Mouse (Mus musculus) lung, embryonic 15.5 days (tissue): ENCODE data around the gene Mrps23. TPM values are rescaled to one million over a fixed set of nuclear protein-coding genes. Genes with fewer than 3 reads are reported as not detected.

Experiments used
- ATAC-seq: fragments of 200-750 bp; cut with Nextera tagmentation; 2 replicates; pipeline ENCODE4 v1.8.0; 2017; ENCODE audit warnings: moderate number of reproducible peaks, borderline replicate concordance; ENCODE audit not compliant: low FRiP score, low TSS enrichment; ENCODE audit errors: extremely low read depth
- H3K27ac ChIP-seq: fragments of 300-500 bp; sonication (generic); 2 replicates; pipeline ENCODE4 v1.5.1; 2015; ENCODE audit warnings: moderate library complexity, mild to moderate bottlenecking, inconsistent platforms
- H3K27me3 ChIP-seq: fragments of 300-500 bp; sonication (generic); 2 replicates; pipeline ENCODE4 v1.6.1; 2015; ENCODE audit warnings: inconsistent platforms
- H3K36me3 ChIP-seq: fragments of 300-500 bp; sonication (generic); 2 replicates; pipeline ENCODE4 v1.6.1; 2015; ENCODE audit warnings: inconsistent platforms
- H3K4me1 ChIP-seq: fragments of 300-500 bp; sonication (generic); 2 replicates; pipeline ENCODE4 v1.6.1; 2015; ENCODE audit warnings: inconsistent platforms
- H3K4me2 ChIP-seq: fragments of 300-500 bp; sonication (generic); 2 replicates; pipeline ENCODE4 v1.6.1; 2015; ENCODE audit warnings: inconsistent platforms, mild to moderate bottlenecking, moderate library complexity
- H3K4me3 ChIP-seq: fragments of 300-500 bp; sonication (generic); 2 replicates; pipeline ENCODE4 v1.5.1; 2015; ENCODE audit warnings: mild to moderate bottlenecking, inconsistent platforms
- H3K9ac ChIP-seq: fragments of 300-500 bp; sonication (generic); 2 replicates; pipeline ENCODE4 v1.6.1; 2015; ENCODE audit warnings: inconsistent platforms
- H3K9me3 ChIP-seq: fragments of 300-500 bp; sonication (generic); 2 replicates; pipeline ENCODE4 v1.6.1; 2016; ENCODE audit warnings: inconsistent platforms
- WGBS: fragments of 180-500 bp; shearing (Covaris S2); methylation state at CpG from one replicate; pipeline ENCODE4 v1.1.7; 2015; 5-methylcytosine and 5-hydroxymethylcytosine counted together
- polyA plus RNA-seq: library from polyadenylated mRNA; unstranded; fragments of >200 nt; fragmentation: Nextera tagmentation; extraction: Ambion mirVana; gene quantifications from 2 replicates; pipeline ENCODE4 v1.2.1, GENCODE M21; 2015

Gene Mrps23
- polyA plus RNA-seq, 1 experiment from 2014 or later, result 57.4 TPM

DNA sequence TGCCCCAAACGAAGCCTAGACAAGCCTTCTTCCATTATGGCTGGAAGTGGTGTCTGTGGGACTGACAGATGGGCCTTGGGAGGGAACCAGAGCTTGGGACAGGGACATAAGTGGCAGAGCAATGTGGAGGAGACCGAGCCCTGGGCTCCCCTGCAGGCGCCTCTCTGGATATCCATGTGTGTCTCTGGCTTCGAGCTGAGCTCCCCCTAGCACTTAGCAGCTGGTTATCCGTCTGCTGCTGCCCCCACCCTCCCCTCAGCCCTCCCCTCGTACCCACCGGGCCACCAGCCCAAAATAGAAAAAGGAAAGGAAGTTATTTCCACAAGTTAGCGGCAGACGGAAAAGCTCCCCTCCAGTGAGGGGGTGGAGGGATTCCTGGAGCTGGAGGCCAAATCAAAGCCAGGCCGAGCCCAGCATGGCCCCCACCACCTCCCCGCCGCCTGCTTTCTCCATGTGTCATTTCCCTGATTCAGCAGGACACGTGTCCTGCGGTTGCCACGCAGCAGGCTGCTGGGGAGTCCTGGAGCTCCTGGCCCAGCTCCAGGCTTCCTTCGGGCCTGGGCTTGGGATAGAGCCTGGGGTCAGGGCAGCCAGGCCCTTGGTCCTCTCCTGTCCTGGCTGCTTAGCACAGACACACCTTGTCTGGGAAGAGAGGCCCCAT, 23.1 kb upstream of the Mrps23 start:
- no peak overlapping the region for H3K9ac ChIP-seq
- WGBS, result 7% methylated on average over 16 of the region's 16 CpGs

DNA sequence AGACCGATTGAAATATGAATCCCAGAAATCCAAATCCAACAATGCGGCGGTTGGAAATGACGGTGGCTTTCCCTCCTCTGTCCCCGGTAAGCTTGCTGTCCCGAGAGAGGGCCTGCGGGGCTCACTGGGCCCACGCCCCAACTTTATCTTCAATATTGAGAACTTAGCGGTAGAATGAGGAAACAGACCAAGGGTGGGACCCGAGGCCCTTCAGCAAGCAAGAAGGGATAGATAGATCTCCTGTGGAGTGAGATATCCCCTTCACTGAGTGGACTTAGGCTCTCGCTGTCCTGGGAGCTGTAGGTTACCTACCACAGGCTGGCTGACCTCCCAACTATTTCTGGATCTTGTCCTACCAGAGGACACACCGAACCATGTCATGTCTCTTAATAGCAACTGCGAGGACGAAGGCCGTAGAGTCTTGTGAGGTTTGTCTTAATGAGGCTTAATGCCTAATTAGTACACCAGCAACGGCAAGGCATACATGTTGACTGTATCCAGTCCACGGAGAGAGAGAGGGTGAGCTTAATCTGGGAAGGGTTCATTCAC, 19.5 kb upstream of the Mrps23 start:
- H3K9ac ChIP-seq, result no peak overlapping the region
- H3K4me2 ChIP-seq, result no peak overlapping the region
- H3K9me3 ChIP-seq, result no peaks in the 10 kb centered on the region
- no peak overlapping the region for H3K4me3 ChIP-seq
- 88% methylated on average over 17 of the region's 17 CpGs for WGBS
- H3K27ac ChIP-seq, result no peak overlapping the region
- no peak for ATAC-seq
- 0 out of 2 replicates have a peak, but pooled peaks cover 3% of the 10 kb centered on the region for H3K36me3 ChIP-seq
- no peaks in the 10 kb centered on the region for H3K27me3 ChIP-seq
- H3K4me1 ChIP-seq, result peaks cover 42% of the 10 kb centered on the region

More for the DNA sequence above, 23.1 kb upstream of the Mrps23 start:
- peak; percentile 92 for ATAC-seq
- Histone ChIP-seq H3K36me3 (0 out of 2 replicates have a peak, but pooled peaks cover 3% of the 10 kb centered on the region), H3K27ac (peak overlapping the region; percentile 91), H3K27me3 (no peaks in the 10 kb centered on the region), H3K9me3 (no peaks in the 10 kb centered on the region), H3K4me2 (peak overlapping the region; percentile 17), H3K4me3 (no peak overlapping the region), H3K4me1 (peaks cover 25% of the 10 kb centered on the region)

DNA sequence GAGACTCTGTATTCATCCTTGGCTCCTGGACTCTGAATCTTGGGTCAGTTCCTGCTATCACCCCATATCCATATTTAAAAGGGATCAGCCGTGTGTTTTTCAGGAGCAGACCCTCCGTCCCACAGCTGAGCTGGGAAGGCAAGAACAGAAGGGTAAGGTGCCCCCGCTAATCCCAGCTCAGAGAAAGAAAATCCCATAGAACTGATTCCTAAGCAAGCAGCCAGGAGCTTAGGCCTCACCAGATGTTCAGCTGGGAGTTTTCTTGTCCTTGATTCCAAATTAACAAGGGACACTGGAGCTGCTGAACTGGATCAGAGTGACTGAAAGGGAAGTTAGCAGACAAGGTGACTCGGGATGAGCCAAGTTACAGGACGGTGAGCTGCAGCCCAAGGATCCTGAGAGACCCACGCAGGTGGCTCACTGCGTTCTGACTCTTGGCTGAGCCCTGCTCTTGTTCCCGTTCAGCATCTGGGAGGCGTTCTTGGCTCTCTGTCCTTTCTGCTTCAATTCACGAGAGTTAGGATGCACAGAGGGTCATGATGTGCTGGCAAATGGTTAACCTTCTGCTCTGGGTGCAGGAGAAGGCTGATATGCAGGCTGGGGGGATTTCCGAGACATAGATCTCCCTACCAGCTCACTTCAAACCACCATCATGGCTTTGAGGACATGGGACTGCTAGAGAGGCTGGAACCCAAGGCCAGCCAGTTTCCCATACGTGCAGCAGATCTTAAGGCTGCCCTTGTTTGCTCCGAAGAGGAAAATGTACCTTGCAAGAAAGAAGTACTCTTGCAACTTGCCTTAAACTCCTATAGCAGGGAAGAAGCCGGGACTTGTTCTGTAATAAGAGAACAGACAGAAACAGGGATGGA, 17.9 kb upstream of the Mrps23 start:
- 0 out of 2 replicates have a peak overlapping the region, but pooled peaks have one; percentile 67 for H3K27ac ChIP-seq
- peaks cover 5% of the 10 kb centered on the region; the same call in 1 of the 2 replicates for H3K27me3 ChIP-seq
- no peak overlapping the region for H3K4me3 ChIP-seq
- WGBS, result 76% methylated on average over 14 of the region's 14 CpGs
- no peaks in the 10 kb centered on the region for H3K9me3 ChIP-seq
- H3K9ac ChIP-seq, result no peak overlapping the region
- no peak overlapping the region for H3K4me2 ChIP-seq
- no peak for ATAC-seq
- 0 out of 2 replicates have a peak, but pooled peaks cover 3% of the 10 kb centered on the region for H3K36me3 ChIP-seq
- H3K4me1 ChIP-seq, result peaks cover 26% of the 10 kb centered on the region

DNA sequence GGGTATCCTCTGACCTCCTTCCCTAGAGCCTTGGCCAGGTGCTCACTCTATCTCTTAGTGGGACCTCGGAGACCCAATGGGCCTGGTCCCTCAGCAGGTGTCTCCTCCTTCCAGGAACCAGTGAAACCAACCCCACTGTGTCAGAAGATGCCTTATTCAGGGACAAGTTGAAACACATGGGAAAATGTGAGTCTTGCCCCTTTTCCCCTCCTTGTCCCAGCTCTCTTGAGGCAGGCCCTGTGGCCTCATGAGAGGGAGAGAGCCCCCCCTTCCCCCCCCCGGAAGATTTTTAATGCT, 17.3 kb upstream of the Mrps23 start:
- Histone ChIP-seq H3K9me3 (no peaks in the 10 kb centered on the region), H3K9ac (0 out of 2 replicates have a peak overlapping the region, but pooled peaks have one; percentile 21), H3K4me3 (no peak overlapping the region), H3K4me2 (peak overlapping the region; percentile 52), H3K27me3 (peaks cover 11% of the 10 kb centered on the region), H3K4me1 (peaks cover 20% of the 10 kb centered on the region), H3K36me3 (0 out of 2 replicates have a peak, but pooled peaks cover 3% of the 10 kb centered on the region), H3K27ac (peak overlapping the region; percentile 67)
- 30% methylated on average over 2 of the region's 2 CpGs for WGBS
- ATAC-seq, result no peak

DNA sequence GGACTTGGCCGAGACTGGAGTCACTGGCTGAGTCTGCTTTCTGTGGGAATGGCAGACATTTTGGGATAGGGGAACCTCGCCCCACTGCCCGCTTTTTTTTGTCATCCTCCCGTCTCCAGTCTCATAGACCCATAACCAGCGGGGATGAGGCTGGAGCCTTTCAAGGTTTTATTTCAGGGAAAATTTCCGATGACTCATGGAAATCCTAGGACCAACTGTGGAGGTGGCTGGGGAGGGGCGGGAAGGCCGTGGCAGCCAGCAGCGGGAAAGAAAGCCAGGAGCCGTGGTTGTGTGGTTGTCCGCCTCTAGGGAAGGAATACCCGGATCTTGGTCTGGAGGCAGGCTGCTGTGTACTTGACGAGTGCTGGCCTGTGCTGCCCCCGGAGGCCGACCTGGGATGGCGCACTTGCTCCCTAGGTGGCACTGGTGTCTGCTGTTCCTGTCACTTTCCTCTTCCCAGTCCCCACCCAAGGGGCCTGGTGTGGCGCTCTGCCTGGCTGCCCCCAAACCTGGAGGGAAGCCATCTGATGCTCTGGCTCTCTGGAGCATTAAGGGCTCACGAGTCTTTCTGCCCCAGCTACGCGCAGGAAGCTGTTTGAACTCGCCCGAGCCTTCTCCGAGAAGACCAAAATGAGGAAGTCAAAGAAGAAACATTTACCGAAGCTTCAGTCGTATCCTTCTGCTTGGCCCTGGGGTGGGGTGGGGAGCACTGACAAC, 16.6 kb upstream of the Mrps23 start:
- ATAC-seq, result peak; percentile 92
- 9% methylated on average over 25 of the region's 25 CpGs for WGBS
- Histone ChIP-seq H3K4me2 (peak overlapping the region; percentile 52), H3K36me3 (0 out of 2 replicates have a peak, but pooled peaks cover 3% of the 10 kb centered on the region), H3K27me3 (peaks cover 18% of the 10 kb centered on the region), H3K4me1 (peaks cover 23% of the 10 kb centered on the region), H3K4me3 (peak overlapping the region; percentile 17), H3K9ac (peak overlapping the region; percentile 21; the same call in 1 of the 2 replicates), H3K9me3 (no peaks in the 10 kb centered on the region), H3K27ac (peak overlapping the region; percentile 67)

DNA sequence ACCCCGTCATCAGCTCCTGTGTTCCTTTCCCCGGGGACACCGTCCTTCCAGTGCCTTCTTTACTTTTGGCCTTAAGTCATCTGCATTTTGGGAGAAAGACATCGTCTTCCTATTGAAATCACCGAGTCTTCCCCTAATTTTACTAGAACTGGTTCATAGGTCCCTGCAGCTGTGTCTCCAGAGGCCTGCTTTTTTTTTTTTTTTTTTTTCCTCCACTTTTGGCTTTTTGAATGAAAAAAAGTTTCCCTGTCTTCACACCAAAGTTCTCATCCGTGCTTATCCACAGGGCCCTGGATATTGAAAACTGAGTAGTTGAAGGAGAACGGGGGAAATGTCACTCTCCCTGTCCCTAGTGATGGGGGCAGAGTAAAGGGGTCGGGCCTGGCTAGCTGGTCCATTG, 16.0 kb upstream of the Mrps23 start:
- H3K9ac ChIP-seq, result no peak overlapping the region
- H3K4me3 ChIP-seq, result no peak overlapping the region
- peaks cover 27% of the 10 kb centered on the region for H3K4me1 ChIP-seq
- no peak for ATAC-seq
- peak overlapping the region; percentile 52; the same call in 1 of the 2 replicates for H3K4me2 ChIP-seq
- WGBS, result 56% methylated on average over 8 of the region's 8 CpGs
- H3K9me3 ChIP-seq, result no peaks in the 10 kb centered on the region
- H3K36me3 ChIP-seq, result 0 out of 2 replicates have a peak, but pooled peaks cover 3% of the 10 kb centered on the region
- H3K27ac ChIP-seq, result no peak overlapping the region
- peaks cover 24% of the 10 kb centered on the region for H3K27me3 ChIP-seq

DNA sequence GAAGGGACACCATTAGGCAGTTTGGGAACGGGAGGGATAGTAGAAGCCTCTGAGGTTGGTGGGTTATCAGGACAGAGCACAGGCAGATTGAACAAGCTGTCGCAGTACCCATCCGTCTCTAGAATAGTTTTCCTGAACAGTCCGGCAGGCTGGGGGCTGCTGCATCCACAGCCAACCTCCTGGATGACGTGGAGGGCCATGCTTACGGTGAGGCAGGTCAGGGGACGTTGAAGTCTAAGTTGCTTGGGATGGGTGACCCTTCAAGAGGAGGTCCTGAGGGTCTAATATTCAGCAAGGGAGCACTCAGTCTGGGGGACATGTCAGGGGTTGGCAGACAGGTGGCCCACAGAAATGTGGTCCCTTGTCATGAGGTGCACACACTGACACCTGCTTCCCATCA, 15.6 kb upstream of the Mrps23 start:
- no peak overlapping the region for H3K9ac ChIP-seq

DNA sequence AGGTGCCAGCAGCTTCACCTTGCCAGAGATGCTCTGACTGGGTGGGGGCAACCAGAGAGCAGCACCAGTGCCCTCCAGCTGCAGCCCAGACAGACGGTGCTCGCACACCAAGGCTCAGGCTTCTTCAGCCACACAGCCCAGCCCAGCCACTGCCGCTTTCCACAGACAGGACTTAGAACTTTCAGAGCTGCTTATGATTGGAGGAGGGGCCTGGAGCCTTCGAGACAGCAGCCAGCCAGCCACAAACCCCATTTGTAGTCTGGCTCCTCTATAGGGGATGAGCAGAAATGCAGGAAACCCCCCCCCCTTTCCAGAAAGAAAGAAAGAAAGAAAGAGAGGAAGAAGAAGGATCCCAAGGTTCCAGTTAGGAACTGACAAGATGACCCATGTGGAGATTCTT, 11.6 kb upstream of the Mrps23 start:
- peak; percentile 46; the same call in 1 of the 2 replicates for ATAC-seq
- Histone ChIP-seq H3K4me3 (no peak overlapping the region), H3K27me3 (peaks cover 41% of the 10 kb centered on the region), H3K9ac (no peak overlapping the region), H3K4me2 (0 out of 2 replicates have a peak overlapping the region, but pooled peaks have one; percentile 7), H3K9me3 (no peaks in the 10 kb centered on the region), H3K4me1 (peaks cover 37% of the 10 kb centered on the region), H3K27ac (no peak overlapping the region), H3K36me3 (no peaks in the 10 kb centered on the region)
- 13% methylated on average over 4 of the region's 4 CpGs for WGBS

More for the DNA sequence above, 15.6 kb upstream of the Mrps23 start:
- H3K9me3 ChIP-seq, result no peaks in the 10 kb centered on the region
- ATAC-seq, result no peak
- H3K4me3 ChIP-seq, result no peak overlapping the region
- H3K4me1 ChIP-seq, result peaks cover 31% of the 10 kb centered on the region
- no peak overlapping the region for H3K27ac ChIP-seq
- 0 out of 2 replicates have a peak, but pooled peaks cover 3% of the 10 kb centered on the region for H3K36me3 ChIP-seq
- 86% methylated on average over 7 of the region's 7 CpGs for WGBS
- H3K27me3 ChIP-seq, result peaks cover 28% of the 10 kb centered on the region
- no peak overlapping the region for H3K4me2 ChIP-seq

DNA sequence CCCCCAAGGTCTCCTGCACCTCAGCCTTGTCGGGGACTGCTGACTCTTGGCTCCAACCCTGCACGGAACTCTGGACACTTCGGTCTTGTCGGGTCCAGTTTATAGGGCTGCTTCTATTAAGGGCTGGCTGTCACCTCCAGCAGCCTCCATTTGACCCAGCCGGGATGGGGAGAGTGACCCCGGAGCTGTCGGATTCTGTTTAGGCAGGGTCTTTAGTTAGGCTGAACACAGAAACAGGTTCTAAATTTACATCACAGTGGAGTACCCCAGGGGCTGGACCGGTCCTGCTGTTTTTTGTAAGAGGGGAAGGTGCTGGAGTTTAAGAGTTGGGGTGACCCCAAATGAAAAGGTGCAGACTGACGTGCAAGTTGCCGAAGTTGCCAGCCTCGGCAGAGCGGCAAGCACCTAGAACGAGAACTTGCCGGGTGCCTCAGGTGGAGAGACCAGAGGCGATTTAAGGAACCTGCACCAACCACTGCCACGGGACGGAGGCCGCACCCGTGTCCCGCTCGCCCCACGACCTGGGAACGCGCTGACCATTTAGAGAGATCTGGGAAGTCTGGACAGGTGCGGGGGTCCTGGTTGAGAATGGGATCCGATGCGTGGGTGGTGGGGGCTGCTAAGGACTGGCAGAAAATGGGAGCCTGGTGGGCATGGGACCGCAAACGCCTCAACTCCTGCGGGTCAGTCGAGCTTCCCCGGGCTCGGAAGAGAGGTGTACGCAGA, 10.9 kb upstream of the Mrps23 start:
- ATAC-seq, result no peak
- Histone ChIP-seq H3K27me3 (peaks cover 41% of the 10 kb centered on the region), H3K27ac (no peak overlapping the region), H3K4me3 (peak overlapping the region; percentile 16; the same call in 1 of the 2 replicates), H3K9me3 (no peaks in the 10 kb centered on the region), H3K9ac (0 out of 2 replicates have a peak overlapping the region, but pooled peaks have one; percentile 5), H3K36me3 (no peaks in the 10 kb centered on the region), H3K4me2 (peak overlapping the region; percentile 47), H3K4me1 (peaks cover 36% of the 10 kb centered on the region)
- 7% methylated on average over 34 of the region's 34 CpGs for WGBS

DNA sequence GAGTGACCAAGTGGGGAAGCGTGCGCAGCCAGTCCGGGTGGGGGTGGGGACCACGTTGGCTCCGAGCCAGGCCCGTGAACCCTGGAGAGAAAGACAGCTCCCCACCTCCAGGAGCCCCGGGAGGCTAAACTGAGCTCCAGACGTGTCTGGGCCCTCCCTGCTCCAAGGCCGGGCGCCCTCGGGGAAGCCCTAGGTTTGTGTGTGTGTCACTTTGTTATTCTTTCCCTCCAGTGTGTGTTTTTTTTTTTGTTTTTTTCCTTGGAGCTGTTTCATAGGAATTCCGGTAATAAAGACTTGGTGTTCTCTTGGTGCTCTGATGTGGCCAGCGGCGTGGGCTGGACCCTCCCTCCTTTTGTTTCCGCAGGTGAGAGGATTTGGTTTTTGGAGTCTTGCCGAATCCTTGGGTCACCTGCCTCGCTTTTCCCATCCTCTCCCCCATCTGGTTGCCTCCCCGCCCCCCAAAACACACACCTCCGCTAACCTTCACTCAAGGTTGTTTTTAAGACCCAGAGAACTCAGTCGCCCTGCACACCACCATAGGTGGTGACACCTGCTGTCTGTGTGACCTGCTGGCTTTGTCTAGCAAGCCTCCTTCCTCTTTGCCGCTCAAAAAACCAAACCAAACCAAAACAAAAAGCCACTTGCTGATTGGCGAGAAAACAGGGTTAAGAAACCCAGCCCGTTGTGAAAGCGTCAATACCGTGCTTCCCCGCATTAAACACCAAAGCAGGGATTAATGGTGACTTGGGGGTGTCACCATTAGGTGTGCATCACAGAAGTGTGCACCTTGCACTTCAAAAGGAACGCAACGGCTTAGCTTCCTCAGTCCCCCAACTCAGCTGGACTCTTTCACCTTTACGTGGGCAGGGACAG, 10.1 kb upstream of the Mrps23 start:
- H3K4me2 ChIP-seq, result peak overlapping the region; percentile 47
- no peaks in the 10 kb centered on the region for H3K36me3 ChIP-seq
- H3K27me3 ChIP-seq, result peaks cover 41% of the 10 kb centered on the region
- H3K4me3 ChIP-seq, result peak overlapping the region; percentile 16; the same call in 1 of the 2 replicates
- peaks cover 38% of the 10 kb centered on the region for H3K4me1 ChIP-seq
- 15% methylated on average over 29 of the region's 29 CpGs for WGBS
- H3K9ac ChIP-seq, result 0 out of 2 replicates have a peak overlapping the region, but pooled peaks have one; percentile 5
- no peak for ATAC-seq
- H3K9me3 ChIP-seq, result no peaks in the 10 kb centered on the region
- no peak overlapping the region for H3K27ac ChIP-seq
